Mouse (Mus musculus) heart, embryonic 12.5 days (tissue): Measurements from ENCODE around the gene Sez6l. TPM values are rescaled to one million over a fixed set of nuclear protein-coding genes. Genes with fewer than 3 reads are reported as not detected.
A peak's percentile ranks its signal among the peaks of the same experiment; 100 is the strongest.

Experiments
- ATAC-seq: fragments of 200-750 bp; cut with Nextera tagmentation; 2 replicates; pipeline ENCODE4 v1.8.0; 2017; ENCODE audit warnings: moderate TSS enrichment, moderate library complexity; ENCODE audit not compliant: insufficient number of reproducible peaks, low FRiP score
- H3K27ac ChIP-seq: fragments of 300-500 bp; sonication (generic); 2 replicates; pipeline ENCODE4 v1.5.1; 2016; ENCODE audit warnings: mild to moderate bottlenecking, moderate library complexity; ENCODE audit not compliant: poor library complexity, severe bottlenecking
- H3K27me3 ChIP-seq: fragments of 300-500 bp; sonication (generic); replicated peaks from 2 replicates; pipeline ENCODE4 v1.6.1; 2016; ENCODE audit warnings: mild to moderate bottlenecking, moderate library complexity
- H3K36me3 ChIP-seq: fragments of 300-500 bp; sonication (generic); 2 replicates; pipeline ENCODE4 v1.6.1; 2016; ENCODE audit warnings: mild to moderate bottlenecking, moderate library complexity
- H3K4me1 ChIP-seq: fragments of 300-500 bp; sonication (generic); replicated peaks from 2 replicates; pipeline ENCODE4 v1.6.1; 2016; ENCODE audit warnings: mild to moderate bottlenecking
- H3K4me2 ChIP-seq: fragments of 300-500 bp; sonication (generic); 2 replicates; pipeline ENCODE4 v1.6.1; 2016; ENCODE audit warnings: mild to moderate bottlenecking, moderate library complexity
- H3K4me3 ChIP-seq: fragments of 300-500 bp; sonication (generic); 2 replicates; pipeline ENCODE4 v1.5.1; 2016; ENCODE audit warnings: mild to moderate bottlenecking
- H3K9ac ChIP-seq: fragments of 300-500 bp; sonication (generic); 2 replicates; pipeline ENCODE4 v1.6.1; 2016; ENCODE audit warnings: mild to moderate bottlenecking, moderate library complexity
- H3K9me3 ChIP-seq: fragments of 300-500 bp; sonication (generic); replicated peaks from 2 replicates; pipeline ENCODE4 v1.6.1; 2016; ENCODE audit warnings: mild to moderate bottlenecking, moderate library complexity
- WGBS: fragments of 180-500 bp; shearing (Covaris S2); methylation state at CpG from one replicate; pipeline ENCODE4 v1.1.7; 2016; 5-methylcytosine and 5-hydroxymethylcytosine counted together
- polyA plus RNA-seq: library from polyadenylated mRNA; unstranded; fragments of >200 nt; fragmentation: Nextera tagmentation; extraction: Ambion mirVana; gene quantifications from 2 replicates; pipeline ENCODE4 v1.2.1, GENCODE M21; 2016

Gene Sez6l
- 0.31 and 0.48 TPM in 2 replicates for polyA plus RNA-seq

GRCm38 (mm10) chr5:112576993-112577670 is at the start of gene Sez6l:
TSS of gene Sez6l (minus strand) at chr5:112577185.
- no peak within 1 kb of the TSS for H3K27ac ChIP-seq
- H3K9me3 ChIP-seq, result no peaks in the 10 kb centered on the region
- H3K4me3 ChIP-seq, result peak within 1 kb of the TSS; percentile 35
- H3K27me3 ChIP-seq, result peaks cover 95% of the 10 kb centered on the region
- H3K36me3 ChIP-seq, result no peaks in the 10 kb centered on the region
- 1% methylated on average over 49 of the region's 50 CpGs for WGBS
- peaks cover 21% of the 10 kb centered on the region for H3K4me1 ChIP-seq
- peak; percentile 48; the same call in 1 of the 2 replicates for ATAC-seq
- peak within 1 kb of the TSS; percentile 66 for H3K4me2 ChIP-seq
- peak within 1 kb of the TSS; percentile 18; the same call in 1 of the 2 replicates for H3K9ac ChIP-seq

DNA sequence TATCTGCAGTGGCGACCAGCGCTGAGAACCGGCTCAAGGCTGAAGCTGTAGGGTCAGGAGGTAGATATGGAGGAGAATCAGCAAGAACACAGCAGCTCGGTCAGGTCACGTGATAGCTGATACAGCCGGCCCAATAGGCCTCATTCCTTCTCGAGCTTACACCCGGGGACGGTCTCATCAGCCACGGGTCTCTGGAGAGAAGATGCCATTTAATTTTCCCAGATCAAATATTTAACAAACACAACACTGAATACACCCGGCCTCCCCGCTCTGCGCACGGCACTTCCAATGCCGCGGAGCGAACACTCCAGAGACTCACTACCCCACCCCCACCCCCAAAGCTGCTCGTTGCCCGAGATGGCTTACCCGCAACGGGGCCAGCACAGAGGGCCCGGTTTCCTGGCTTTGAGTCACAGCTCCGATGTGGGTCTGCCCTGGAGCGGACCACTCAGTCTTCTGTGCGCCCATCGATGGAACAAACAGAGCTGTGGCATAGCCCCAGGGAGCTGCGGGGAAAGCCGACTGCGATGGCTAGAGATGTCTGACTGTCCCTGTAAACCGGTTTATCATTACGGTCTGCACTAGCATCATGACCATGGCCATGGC is 48.7 kb upstream of the Sez6l start:
- 0 out of 2 replicates have a peak, but pooled peaks cover under 1% of the 10 kb centered on the region for H3K9me3 ChIP-seq
- H3K4me1 ChIP-seq, result 0 out of 2 replicates have a peak, but pooled peaks cover 5% of the 10 kb centered on the region
- H3K36me3 ChIP-seq, result no peaks in the 10 kb centered on the region
- no peak overlapping the region for H3K9ac ChIP-seq
- H3K4me2 ChIP-seq, result peak overlapping the region; percentile 47
- H3K27ac ChIP-seq, result no peak overlapping the region
- peaks cover 88% of the 10 kb centered on the region for H3K27me3 ChIP-seq
- ATAC-seq, result no peak
- WGBS, result 28% methylated on average over 31 of the region's 31 CpGs
- H3K4me3 ChIP-seq, result peak overlapping the region; percentile 11; the same call in 1 of the 2 replicates

- WGBS, result 17% methylated on average over 2 of the region's 2 CpGs
- Histone ChIP-seq H3K4me2 (no peak overlapping the region), H3K9ac (no peak overlapping the region), H3K9me3 (no peaks in the 10 kb centered on the region), H3K27me3 (peaks cover 99% of the 10 kb centered on the region), H3K4me1 (no peaks in the 10 kb centered on the region), H3K36me3 (no peaks in the 10 kb centered on the region), H3K27ac (no peak overlapping the region), H3K4me3 (no peak overlapping the region)
- ATAC-seq, result no peak
These were observed 46.0 kb upstream of the Sez6l start for GRCm38 (mm10) chr5:112622946-112623345.

DNA sequence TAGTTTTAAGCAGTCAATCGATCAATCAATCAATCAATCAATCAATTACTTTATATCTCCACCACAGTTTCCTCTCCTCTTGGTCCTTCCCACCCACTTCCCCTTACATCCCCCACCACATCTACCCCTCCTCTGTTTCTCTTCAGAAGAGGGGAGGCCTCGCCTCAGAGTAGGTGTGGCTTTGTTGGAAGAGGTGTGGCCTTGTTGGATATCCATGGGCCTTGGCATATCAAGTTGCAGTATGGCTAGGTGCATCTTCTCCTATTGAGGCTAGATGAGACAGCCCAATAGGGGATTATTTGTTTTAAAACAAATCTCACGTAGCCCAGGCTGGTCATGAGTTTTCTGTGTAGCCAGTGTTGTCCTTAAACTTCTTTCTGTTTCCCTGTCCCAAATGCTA is 43.3 kb upstream of the Sez6l start:
- no peaks in the 10 kb centered on the region for H3K4me1 ChIP-seq
- no peaks in the 10 kb centered on the region for H3K9me3 ChIP-seq
- H3K36me3 ChIP-seq, result no peaks in the 10 kb centered on the region
- no peak for ATAC-seq
- H3K9ac ChIP-seq, result no peak overlapping the region
- H3K27ac ChIP-seq, result no peak overlapping the region
- no peak overlapping the region for H3K4me2 ChIP-seq
- WGBS, result 52% methylated on average over 3 of the region's 3 CpGs
- H3K27me3 ChIP-seq, result peaks cover 96% of the 10 kb centered on the region
- H3K4me3 ChIP-seq, result no peak overlapping the region

GRCm38 (mm10) chr5:112619344-112619743 is 42.4 kb upstream of the Sez6l start:
- 75% methylated on average over 3 of the region's 3 CpGs for WGBS
- ATAC-seq, result no peak
- Histone ChIP-seq H3K27ac (no peak overlapping the region), H3K4me1 (no peaks in the 10 kb centered on the region), H3K9me3 (no peaks in the 10 kb centered on the region), H3K9ac (no peak overlapping the region), H3K4me2 (no peak overlapping the region), H3K4me3 (no peak overlapping the region), H3K27me3 (peaks cover 95% of the 10 kb centered on the region), H3K36me3 (no peaks in the 10 kb centered on the region)

DNA sequence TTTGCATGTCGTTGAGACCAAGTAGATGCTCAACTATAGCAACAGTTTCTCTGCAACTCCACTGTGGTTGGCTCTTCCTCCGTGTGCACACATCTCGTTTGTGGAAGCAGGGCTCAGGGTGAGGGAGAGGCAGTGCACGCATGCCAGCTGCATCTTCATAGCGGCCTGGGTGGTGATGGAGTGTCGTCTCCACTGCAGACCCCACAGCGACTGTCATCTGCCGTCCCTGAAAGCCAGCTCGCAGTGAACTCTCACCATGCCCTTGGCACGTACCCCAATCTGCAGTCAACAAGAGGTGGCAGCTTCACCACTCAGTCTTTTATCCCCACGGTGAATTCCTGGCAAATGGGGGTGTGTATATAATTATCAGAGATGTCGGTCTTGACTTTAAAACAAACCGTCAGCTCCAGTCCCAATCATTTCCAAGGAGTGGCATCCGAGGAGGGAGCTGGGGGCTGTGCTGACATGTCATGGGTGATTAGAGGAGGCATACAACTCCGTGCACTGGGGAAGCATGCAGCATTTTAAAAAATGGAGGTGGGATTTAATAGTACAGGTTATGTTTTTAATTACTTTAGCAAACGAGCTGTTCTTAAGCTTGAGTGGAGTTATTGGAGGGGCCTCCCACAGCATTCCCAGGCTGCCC is 40.7 kb upstream of the Sez6l start:
- peaks cover 90% of the 10 kb centered on the region for H3K27me3 ChIP-seq
- H3K9ac ChIP-seq, result no peak overlapping the region
- ATAC-seq, result no peak
- WGBS, result 71% methylated on average over 16 of the region's 16 CpGs
- H3K4me3 ChIP-seq, result no peak overlapping the region
- no peak overlapping the region for H3K27ac ChIP-seq
- H3K9me3 ChIP-seq, result no peaks in the 10 kb centered on the region
- H3K36me3 ChIP-seq, result no peaks in the 10 kb centered on the region
- H3K4me2 ChIP-seq, result no peak overlapping the region
- no peaks in the 10 kb centered on the region for H3K4me1 ChIP-seq

GRCm38 (mm10) chr5:112615946-112616617 is 39.1 kb upstream of the Sez6l start:
- no peak for ATAC-seq
- Histone ChIP-seq H3K4me3 (no peak overlapping the region), H3K27ac (no peak overlapping the region), H3K4me1 (no peaks in the 10 kb centered on the region), H3K9me3 (no peaks in the 10 kb centered on the region), H3K4me2 (no peak overlapping the region), H3K36me3 (no peaks in the 10 kb centered on the region), H3K9ac (no peak overlapping the region), H3K27me3 (peaks cover 88% of the 10 kb centered on the region)
- WGBS, result 86% methylated on average over 7 of the region's 7 CpGs

DNA sequence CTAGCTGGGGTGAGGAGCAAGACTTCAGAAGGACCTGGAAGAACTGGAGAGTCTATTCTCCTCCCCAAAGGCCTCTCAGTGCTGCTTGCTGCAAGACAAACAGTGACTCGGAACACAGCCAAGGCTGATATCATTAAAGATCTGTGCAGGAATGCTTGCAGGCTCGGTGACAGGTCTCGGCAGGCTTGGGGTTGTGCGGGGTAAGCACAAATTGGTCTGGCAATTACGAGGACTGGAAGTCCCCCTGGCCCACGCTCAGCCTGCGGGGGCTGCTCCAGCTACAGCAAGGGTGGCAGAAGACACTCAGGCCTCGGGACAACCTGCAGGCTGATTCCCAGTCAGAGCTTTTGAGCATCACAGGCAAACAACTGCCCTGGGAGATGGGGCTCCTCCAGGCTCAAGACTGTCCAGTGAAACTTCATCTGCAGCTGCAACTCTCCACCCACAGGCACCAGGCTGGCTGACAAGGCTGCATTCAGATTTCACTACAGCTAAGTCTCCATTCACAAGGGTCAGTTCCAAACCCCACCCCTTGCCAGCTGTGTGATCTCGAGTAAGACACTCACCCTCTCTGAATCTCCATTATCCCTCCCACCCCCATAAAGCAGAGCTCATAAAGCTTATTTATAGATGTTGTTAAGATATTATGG is 31.0 kb upstream of the Sez6l start:
- Histone ChIP-seq H3K36me3 (no peaks in the 10 kb centered on the region), H3K9ac (no peak overlapping the region), H3K4me1 (peaks cover 4% of the 10 kb centered on the region; the same call in 1 of the 2 replicates), H3K27ac (no peak overlapping the region), H3K4me2 (no peak overlapping the region), H3K4me3 (no peak overlapping the region), H3K27me3 (peaks cover 55% of the 10 kb centered on the region), H3K9me3 (no peaks in the 10 kb centered on the region)
- no peak for ATAC-seq
- 25% methylated on average over 9 of the region's 9 CpGs for WGBS

DNA sequence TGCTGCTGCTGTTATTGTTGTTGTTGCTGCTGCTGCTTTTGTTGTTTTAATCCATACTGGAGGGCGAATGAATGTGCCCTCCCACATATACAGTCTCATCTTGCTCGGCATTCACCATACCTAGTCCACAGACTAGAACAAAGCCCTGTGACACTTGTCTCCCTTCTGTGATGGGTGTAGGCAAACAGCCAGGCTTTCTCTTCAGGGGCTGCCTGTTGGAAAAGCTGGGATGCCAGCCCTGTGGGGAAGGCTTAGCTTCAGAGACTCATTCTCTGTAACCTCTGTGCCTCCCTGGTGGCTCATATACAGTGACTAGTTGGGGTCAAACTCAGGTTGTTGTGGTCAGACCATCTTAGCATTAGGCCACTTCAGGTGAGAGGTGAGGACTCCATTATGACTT is 30.1 kb upstream of the Sez6l start:
- 71% methylated on average over 2 of the region's 2 CpGs for WGBS
- no peak for ATAC-seq
- Histone ChIP-seq H3K27ac (no peak overlapping the region), H3K4me2 (no peak overlapping the region), H3K27me3 (peaks cover 51% of the 10 kb centered on the region), H3K4me3 (no peak overlapping the region), H3K4me1 (peaks cover 4% of the 10 kb centered on the region; the same call in 1 of the 2 replicates), H3K9ac (no peak overlapping the region), H3K9me3 (no peaks in the 10 kb centered on the region), H3K36me3 (no peaks in the 10 kb centered on the region)

GRCm38 (mm10) chr5:112605371-112605770 is 28.4 kb upstream of the Sez6l start:
- no peaks in the 10 kb centered on the region for H3K36me3 ChIP-seq
- H3K4me2 ChIP-seq, result no peak overlapping the region
- no peak for ATAC-seq
- no peak overlapping the region for H3K9ac ChIP-seq
- peaks cover 4% of the 10 kb centered on the region; the same call in 1 of the 2 replicates for H3K4me1 ChIP-seq
- no peak overlapping the region for H3K4me3 ChIP-seq
- peaks cover 58% of the 10 kb centered on the region for H3K27me3 ChIP-seq
- no peak overlapping the region for H3K27ac ChIP-seq
- WGBS, result 84% methylated on average over 14 of the region's 14 CpGs
- no peaks in the 10 kb centered on the region for H3K9me3 ChIP-seq
